Mouse (Mus musculus) neural tube, embryonic 13.5 days (tissue): ENCODE measurements around the gene Cntn1. TPM values are rescaled to one million over a fixed set of nuclear protein-coding genes. Genes with fewer than 3 reads are reported as not detected.

Experiments
- ATAC-seq: fragments of 200-750 bp; cut with Nextera tagmentation; 2 replicates; pipeline ENCODE4 v1.8.0; 2017; ENCODE audit warnings: low read depth, mild to moderate bottlenecking, moderate TSS enrichment, moderate library complexity
- H3K27ac ChIP-seq: fragments of 300-500 bp; sonication (generic); replicated peaks from 2 replicates; pipeline ENCODE4 v1.5.1; 2015; ENCODE audit warnings: moderate library complexity, mild to moderate bottlenecking, inconsistent platforms
- H3K27me3 ChIP-seq: fragments of 300-500 bp; sonication (generic); 2 replicates; pipeline ENCODE4 v1.6.1; 2015; ENCODE audit warnings: mild to moderate bottlenecking, inconsistent platforms
- H3K36me3 ChIP-seq: fragments of 300-500 bp; sonication (generic); 2 replicates; pipeline ENCODE4 v1.6.1; 2015; ENCODE audit warnings: mild to moderate bottlenecking, inconsistent platforms
- H3K4me1 ChIP-seq: fragments of 300-500 bp; sonication (generic); replicated peaks from 2 replicates; pipeline ENCODE4 v1.6.1; 2015; ENCODE audit warnings: inconsistent platforms
- H3K4me2 ChIP-seq: fragments of 300-500 bp; sonication (generic); 2 replicates; pipeline ENCODE4 v1.6.1; 2015; ENCODE audit warnings: inconsistent platforms, mild to moderate bottlenecking, moderate library complexity
- H3K4me3 ChIP-seq: fragments of 300-500 bp; sonication (generic); 2 replicates; pipeline ENCODE4 v1.5.1; 2015; ENCODE audit warnings: mild to moderate bottlenecking, inconsistent platforms
- H3K9ac ChIP-seq: fragments of 300-500 bp; sonication (generic); 2 replicates; pipeline ENCODE4 v1.6.1; 2015; ENCODE audit warnings: moderate library complexity, mild to moderate bottlenecking, inconsistent platforms
- H3K9me3 ChIP-seq: fragments of 300-500 bp; sonication (generic); 2 replicates; pipeline ENCODE4 v1.6.1; 2016; ENCODE audit warnings: inconsistent platforms
- WGBS: fragments of 180-500 bp; shearing (Covaris S2); methylation state at CpG from one replicate; pipeline ENCODE4 v1.1.7; 2015; 5-methylcytosine and 5-hydroxymethylcytosine counted together
- polyA plus RNA-seq: library from polyadenylated mRNA; unstranded; fragments of >200 nt; fragmentation: Nextera tagmentation; extraction: Ambion mirVana; gene quantifications from 2 replicates; pipeline ENCODE4 v1.2.1, GENCODE M21; 2015

Cntn1 gene
- polyA plus RNA-seq = 30.7 and 31.0 TPM in 2 replicates

- peak; percentile 97 for ATAC-seq
- no peaks in the 10 kb centered on the region for H3K9me3 ChIP-seq
- WGBS = under 1% methylated on average over 17 of the region's 17 CpGs
- H3K27me3 ChIP-seq = no peaks in the 10 kb centered on the region
- H3K4me2 ChIP-seq = peak within 1 kb of the TSS; percentile 95
- H3K4me3 ChIP-seq = peak within 1 kb of the TSS; percentile 70
- H3K9ac ChIP-seq = peak within 1 kb of the TSS; percentile 82
- H3K27ac ChIP-seq = peak within 1 kb of the TSS; percentile 89
- peaks cover 16% of the 10 kb centered on the region for H3K4me1 ChIP-seq
- H3K36me3 ChIP-seq = no peaks in the 10 kb centered on the region
Observed at GRCm38 (mm10) chr15:92050996-92051352, at the start of gene Cntn1. TSS of gene Cntn1 (plus strand) at chr15:92051165.

- Histone ChIP-seq H3K27me3 (no peaks in the 10 kb centered on the region), H3K4me1 (no peaks in the 10 kb centered on the region), H3K9me3 (no peaks in the 10 kb centered on the region), H3K27ac (no peak overlapping the region), H3K4me3 (no peak overlapping the region), H3K36me3 (no peaks in the 10 kb centered on the region), H3K4me2 (no peak overlapping the region), H3K9ac (no peak overlapping the region)
- WGBS = 76% methylated on average over 3 of the region's 3 CpGs
- ATAC-seq = no peak
Observed at GRCm38 (mm10) chr15:92001431-92001830, 49.5 kb upstream of the Cntn1 start.

- WGBS = 92% methylated on average over 8 of the region's 8 CpGs
- Histone ChIP-seq H3K4me2 (no peak overlapping the region), H3K27me3 (no peaks in the 10 kb centered on the region), H3K36me3 (no peaks in the 10 kb centered on the region), H3K9me3 (no peaks in the 10 kb centered on the region), H3K4me3 (no peak overlapping the region), H3K27ac (no peak overlapping the region), H3K4me1 (no peaks in the 10 kb centered on the region), H3K9ac (no peak overlapping the region)
- ATAC-seq = no peak
Observed at GRCm38 (mm10) chr15:92012165-92013083, 38.5 kb upstream of the Cntn1 start.

GRCm38 (mm10) chr15:92034111-92034510 lies 16.9 kb upstream of the Cntn1 start:
- Histone ChIP-seq H3K27ac (no peak overlapping the region), H3K9ac (no peak overlapping the region), H3K9me3 (0 out of 2 replicates have a peak, but pooled peaks cover 8% of the 10 kb centered on the region), H3K27me3 (no peaks in the 10 kb centered on the region), H3K36me3 (no peaks in the 10 kb centered on the region), H3K4me1 (no peaks in the 10 kb centered on the region), H3K4me3 (no peak overlapping the region), H3K4me2 (no peak overlapping the region)
- 94% methylated on average over 1 of the region's 1 CpGs for WGBS
- no peak for ATAC-seq

GRCm38 (mm10) chr15:92042538-92042937 lies 8.4 kb upstream of the Cntn1 start:
- Histone ChIP-seq H3K27me3 (no peaks in the 10 kb centered on the region), H3K36me3 (no peaks in the 10 kb centered on the region), H3K9ac (no peak overlapping the region), H3K4me1 (no peaks in the 10 kb centered on the region), H3K9me3 (no peaks in the 10 kb centered on the region), H3K27ac (no peak overlapping the region), H3K4me2 (no peak overlapping the region), H3K4me3 (no peak overlapping the region)
- 85% methylated on average over 5 of the region's 5 CpGs for WGBS
- ATAC-seq = no peak

GRCm38 (mm10) chr15:92046042-92046441 lies 4.9 kb upstream of the Cntn1 start:
- Histone ChIP-seq H3K27me3 (no peaks in the 10 kb centered on the region), H3K4me3 (no peak overlapping the region), H3K4me2 (no peak overlapping the region), H3K36me3 (no peaks in the 10 kb centered on the region), H3K9me3 (no peaks in the 10 kb centered on the region), H3K9ac (no peak overlapping the region), H3K4me1 (peaks cover 4% of the 10 kb centered on the region), H3K27ac (no peak overlapping the region)
- 84% methylated on average over 8 of the region's 8 CpGs for WGBS
- ATAC-seq = no peak

- Histone ChIP-seq H3K27ac (0 out of 2 replicates have a peak overlapping the region, but pooled peaks have one; percentile 13), H3K27me3 (no peaks in the 10 kb centered on the region), H3K9ac (no peak overlapping the region), H3K4me1 (peaks cover 16% of the 10 kb centered on the region), H3K36me3 (no peaks in the 10 kb centered on the region), H3K9me3 (no peaks in the 10 kb centered on the region), H3K4me3 (no peak overlapping the region), H3K4me2 (no peak overlapping the region)
- 76% methylated on average over 4 of the region's 4 CpGs for WGBS
- ATAC-seq = no peak
Observed at GRCm38 (mm10) chr15:92048031-92048430, 2.9 kb upstream of the Cntn1 start.

GRCm38 (mm10) chr15:92048531-92048930 lies 2.4 kb upstream of the Cntn1 start:
- 82% methylated on average over 4 of the region's 4 CpGs for WGBS
- Histone ChIP-seq H3K36me3 (no peaks in the 10 kb centered on the region), H3K4me3 (no peak overlapping the region), H3K27ac (peak overlapping the region; percentile 13; the same call in 1 of the 2 replicates), H3K9me3 (no peaks in the 10 kb centered on the region), H3K4me2 (no peak overlapping the region), H3K9ac (no peak overlapping the region), H3K27me3 (no peaks in the 10 kb centered on the region), H3K4me1 (peaks cover 16% of the 10 kb centered on the region)
- ATAC-seq = no peak

GRCm38 (mm10) chr15:92051353-92052132 lies 578 bp downstream of the Cntn1 start:
- Histone ChIP-seq H3K36me3 (no peaks in the 10 kb centered on the region), H3K4me2 (peak overlapping the region; percentile 95), H3K9ac (peak overlapping the region; percentile 82), H3K27ac (peak overlapping the region; percentile 89), H3K4me3 (peak overlapping the region; percentile 70), H3K4me1 (peaks cover 16% of the 10 kb centered on the region), H3K9me3 (no peaks in the 10 kb centered on the region), H3K27me3 (no peaks in the 10 kb centered on the region)
- WGBS = 0% methylated on average over 35 of the region's 35 CpGs
- peak; percentile 88 for ATAC-seq

GRCm38 (mm10) chr15:92052133-92052463 lies 1.1 kb downstream of the Cntn1 start:
- Histone ChIP-seq H3K4me3 (peak overlapping the region; percentile 70), H3K9ac (peak overlapping the region; percentile 82), H3K27ac (peak overlapping the region; percentile 89), H3K9me3 (no peaks in the 10 kb centered on the region), H3K36me3 (no peaks in the 10 kb centered on the region), H3K4me1 (peaks cover 16% of the 10 kb centered on the region), H3K27me3 (no peaks in the 10 kb centered on the region), H3K4me2 (peak overlapping the region; percentile 95)
- peak; percentile 42 for ATAC-seq
- 9% methylated on average over 4 of the region's 4 CpGs for WGBS

- H3K36me3 ChIP-seq = no peaks in the 10 kb centered on the region
- H3K27ac ChIP-seq = no peak overlapping the region
- H3K4me3 ChIP-seq = no peak overlapping the region
- H3K4me2 ChIP-seq = no peak overlapping the region
- 86% methylated on average over 5 of the region's 5 CpGs for WGBS
- no peaks in the 10 kb centered on the region for H3K9me3 ChIP-seq
- no peaks in the 10 kb centered on the region for H3K27me3 ChIP-seq
- 0 out of 2 replicates have a peak, but pooled peaks cover 8% of the 10 kb centered on the region for H3K4me1 ChIP-seq
- no peak for ATAC-seq
- no peak overlapping the region for H3K9ac ChIP-seq
Observed at GRCm38 (mm10) chr15:92057553-92057952, 6.6 kb downstream of the Cntn1 start.

- 43% methylated on average over 3 of the region's 3 CpGs for WGBS
- Histone ChIP-seq H3K27me3 (no peaks in the 10 kb centered on the region), H3K36me3 (no peaks in the 10 kb centered on the region), H3K9me3 (no peaks in the 10 kb centered on the region), H3K27ac (no peak overlapping the region), H3K9ac (no peak overlapping the region), H3K4me1 (0 out of 2 replicates have a peak, but pooled peaks cover 7% of the 10 kb centered on the region), H3K4me3 (no peak overlapping the region), H3K4me2 (no peak overlapping the region)
- ATAC-seq = no peak
Observed at GRCm38 (mm10) chr15:92060986-92061385, 10.0 kb downstream of the Cntn1 start.
